Mouse (Mus musculus) megakaryocyte, adult 5-6 weeks (primary cell): ENCODE measurements around the gene Klhl26. TPM values are rescaled to one million over a fixed set of nuclear protein-coding genes. Genes with fewer than 3 reads are reported as not detected.

Experiments
- ATAC-seq: 2 replicates; pipeline ENCODE4 v1.8.0; 2016; ENCODE audit warnings: mild to moderate bottlenecking, inconsistent platforms; ENCODE audit not compliant: poor library complexity, severe bottlenecking
- total RNA-seq, 2 experiments: library from RNA; stranded (forward) in 1 of 2; stranded (reverse) in 1 of 2; fragments of 153-499, 151-499 nt in 1 of 2; fragments of 221-1000, 200-1000 nt in 1 of 2; gene quantifications; 2 replicates each; pipeline versions ENCODE4 v1.2.3 to v1.2.4; 2015 to 2017

The Klhl26 gene
- total RNA-seq, 2 experiments from 2014 or later: 2.4 to 5.4 TPM

DNA sequence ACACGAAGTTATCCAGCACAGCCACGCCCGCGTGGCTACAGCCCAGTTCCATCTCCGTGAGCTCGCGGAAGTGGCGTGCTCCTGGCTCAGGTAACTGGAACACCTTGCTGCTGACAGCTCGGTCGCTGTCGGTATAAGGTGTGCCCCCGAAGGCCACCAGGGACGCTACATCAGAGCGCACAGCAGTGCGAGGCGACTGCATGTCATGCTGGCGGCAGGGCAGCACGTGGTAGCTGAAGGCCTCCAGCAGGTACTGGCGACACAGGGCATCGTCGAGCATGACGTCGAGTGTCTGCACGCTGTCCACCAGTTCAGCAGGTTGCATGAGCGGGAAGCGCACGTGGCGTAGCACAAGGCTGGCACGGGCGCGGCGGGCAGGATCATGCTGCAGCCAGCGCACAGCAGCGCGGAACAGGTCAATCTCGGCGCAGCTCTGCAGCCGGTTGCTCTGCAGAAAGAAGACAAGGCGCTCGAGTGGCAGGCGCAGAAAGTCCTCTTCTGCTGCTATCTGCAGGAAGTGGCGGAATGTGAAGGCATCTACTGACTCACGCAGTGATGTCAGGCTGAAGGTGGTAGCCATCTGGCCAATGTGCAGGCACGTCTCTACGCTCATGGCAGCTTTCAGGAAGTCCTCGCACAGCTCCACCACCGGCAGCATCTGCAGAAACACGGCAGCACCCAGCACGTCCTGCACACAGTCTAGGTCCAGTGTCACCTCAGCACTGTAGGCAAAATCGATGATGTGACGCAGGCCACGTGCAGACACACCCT lies 24.4 kb downstream of the Klhl26 start:
- no peak for ATAC-seq

- no peak for ATAC-seq
Measured at GRCm38 (mm10) chr8:70447639-70448420, 28.9 kb downstream of the Klhl26 start.

- ATAC-seq: no peak
Measured at GRCm38 (mm10) chr8:70445988-70446387, 30.8 kb downstream of the Klhl26 start.

DNA sequence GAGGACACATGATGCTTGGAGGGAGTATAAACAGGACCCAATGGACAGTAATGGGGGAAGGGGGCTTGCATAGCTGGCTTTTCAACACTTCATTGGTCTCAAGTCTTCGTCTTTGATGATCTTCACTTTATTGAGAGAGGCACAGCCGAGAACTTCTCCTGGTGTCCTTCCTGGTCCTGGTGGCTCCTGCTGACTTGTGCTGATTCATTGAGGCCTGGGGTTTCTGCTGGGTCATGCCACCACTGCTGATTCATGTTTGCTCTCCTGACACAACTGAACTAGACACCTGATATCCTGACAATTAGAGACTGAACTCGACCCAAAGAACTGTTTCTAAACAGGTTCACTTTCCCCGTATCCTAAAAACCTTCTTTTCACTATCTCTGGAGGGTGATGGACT lies 33.4 kb downstream of the Klhl26 start:
- ATAC-seq: no peak

- no peak for ATAC-seq
Measured at GRCm38 (mm10) chr8:70441565-70441964, 35.2 kb downstream of the Klhl26 start.

GRCm38 (mm10) chr8:70440246-70440645 lies 36.5 kb downstream of the Klhl26 start:
- ATAC-seq: no peak

GRCm38 (mm10) chr8:70439848-70440179 lies 37.0 kb downstream of the Klhl26 start:
- ATAC-seq: no peak

DNA sequence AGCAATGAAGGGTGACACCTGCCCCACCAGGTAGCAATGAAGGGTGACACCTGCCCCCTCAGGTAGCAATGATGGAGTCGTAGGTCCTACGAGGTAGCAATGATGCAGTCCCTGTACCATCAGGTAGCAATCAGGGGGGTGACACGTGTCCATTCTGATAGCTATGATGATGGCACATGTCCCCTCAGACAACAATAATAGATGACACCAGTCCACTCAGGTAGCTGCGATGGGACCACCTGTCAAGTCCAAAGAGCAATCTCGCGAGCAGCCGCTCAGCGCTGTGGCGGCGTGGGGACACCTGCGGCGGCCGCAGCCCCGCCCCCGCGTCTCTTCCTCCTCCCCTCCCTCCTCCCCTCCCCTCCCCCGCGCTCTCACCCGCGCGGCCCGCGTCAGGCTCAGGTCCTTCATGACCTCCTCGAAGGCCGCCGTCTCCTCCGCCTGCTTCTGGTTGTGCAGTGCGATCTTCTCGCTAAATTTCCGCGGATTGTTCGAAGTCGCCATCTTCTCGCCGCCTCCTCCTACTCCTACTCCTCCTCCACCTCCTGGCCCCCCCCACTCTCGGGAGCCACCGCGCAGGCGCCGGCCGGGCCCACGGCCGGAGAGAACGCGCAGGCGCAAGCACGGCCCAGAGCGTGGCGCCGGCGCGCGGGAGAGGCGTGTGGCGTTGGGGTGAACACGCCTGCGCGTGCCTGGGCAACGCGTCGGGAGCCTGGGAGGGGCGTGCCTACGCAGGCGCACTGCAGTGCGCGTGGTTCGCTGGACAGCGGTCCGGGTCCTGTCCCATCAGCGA lies 37.5 kb downstream of the Klhl26 start, which contains the start of gene Crtc1:
Gene Crtc1, minus strand, starts transcription at position 525 of the 793 bp plus-strand sequence.
- ATAC-seq: peak; percentile 97

GRCm38 (mm10) chr8:70438423-70438822 lies 38.3 kb downstream of the Klhl26 start:
- ATAC-seq: no peak

DNA sequence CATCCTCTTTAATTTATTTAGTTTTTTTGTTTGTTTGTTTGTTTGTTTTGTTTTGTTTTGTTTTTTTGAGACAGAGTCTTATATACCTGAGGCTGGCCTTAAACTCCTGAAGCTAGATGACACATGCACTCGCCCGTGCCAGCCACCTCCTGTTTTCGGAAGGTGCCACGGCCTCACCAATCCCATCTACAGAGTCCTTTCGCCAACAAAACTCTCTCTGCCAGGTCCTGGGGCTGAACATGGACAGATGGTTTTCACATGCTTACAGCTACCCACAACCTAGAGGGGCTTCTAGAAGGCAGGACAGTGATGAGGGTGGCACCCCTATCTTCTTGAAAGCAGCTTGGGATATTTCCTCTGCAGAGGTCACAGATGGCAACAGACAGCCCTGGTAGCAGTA lies 41.6 kb downstream of the Klhl26 start:
- ATAC-seq: no peak

DNA sequence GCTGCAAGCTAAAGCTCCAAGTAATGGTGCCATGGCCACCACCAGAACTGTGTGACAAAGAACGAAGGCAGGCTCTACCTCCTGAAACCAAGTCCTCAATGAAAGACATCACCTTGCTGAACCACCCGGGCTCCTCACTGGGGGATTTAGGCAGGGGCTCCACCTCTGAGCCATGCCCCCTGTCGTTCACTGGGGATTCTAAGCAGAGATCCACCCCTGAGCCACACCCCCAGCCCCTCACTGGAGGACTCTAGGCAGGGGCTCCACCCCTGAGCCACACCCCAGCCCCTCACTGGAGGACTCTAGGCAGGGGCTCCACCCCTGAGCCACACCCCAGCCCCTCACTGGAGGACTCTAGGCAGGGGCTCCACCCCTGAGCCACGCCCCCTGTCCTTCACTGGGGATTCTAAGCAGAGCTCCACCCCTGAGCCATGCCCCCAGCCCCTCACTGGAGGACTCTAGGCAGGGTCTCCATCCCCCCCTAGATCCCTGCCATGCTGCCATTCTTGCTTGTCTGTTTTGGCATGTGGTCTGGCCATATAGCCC lies 43.7 kb downstream of the Klhl26 start:
- no peak for ATAC-seq

GRCm38 (mm10) chr8:70431213-70431612 lies 45.6 kb downstream of the Klhl26 start:
- ATAC-seq: no peak

- ATAC-seq: peak; percentile 80
Measured at GRCm38 (mm10) chr8:70426300-70426907, 50.4 kb downstream of the Klhl26 start.

GRCm38 (mm10) chr8:70422722-70423121 lies 54.0 kb downstream of the Klhl26 start:
- no peak for ATAC-seq

DNA sequence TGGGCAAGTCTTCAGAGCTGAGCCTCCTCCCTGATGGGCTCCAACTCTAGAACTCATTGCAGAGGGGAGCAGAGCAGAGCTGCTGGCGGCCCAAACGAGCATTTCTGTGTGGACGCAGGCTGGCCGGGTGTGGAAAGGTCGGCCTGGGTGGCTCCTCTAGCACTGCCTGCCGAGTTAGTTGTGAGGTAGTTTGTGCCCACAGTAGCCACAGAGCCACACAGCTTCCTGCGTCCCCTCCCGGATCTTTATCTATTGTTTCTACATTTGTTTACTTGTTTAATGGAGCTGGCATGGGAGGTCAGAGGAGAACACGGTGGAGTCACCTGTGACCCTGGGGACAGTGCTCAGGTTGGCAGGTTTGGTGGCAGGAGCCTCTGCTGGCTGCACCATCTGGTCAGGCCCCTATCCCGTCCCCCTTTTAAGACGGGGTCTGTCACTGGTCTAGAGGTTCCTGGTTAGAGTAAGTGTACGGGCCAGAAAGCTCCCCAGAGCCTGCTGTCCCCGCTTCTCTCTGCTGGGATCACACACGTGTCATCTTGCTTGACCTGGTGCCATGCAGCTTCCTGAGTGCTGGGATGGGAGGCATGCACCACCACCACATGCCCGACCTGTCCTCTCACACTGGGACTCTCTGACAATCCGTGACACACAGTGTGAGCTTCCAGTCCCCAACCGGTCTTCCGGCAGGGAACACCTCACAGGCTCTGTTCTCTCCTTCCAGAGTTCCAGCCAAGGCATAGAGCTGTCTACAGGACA lies 55.2 kb downstream of the Klhl26 start:
- ATAC-seq: peak; percentile 68

GRCm38 (mm10) chr8:70419879-70420643 lies 56.7 kb downstream of the Klhl26 start:
- ATAC-seq: peak; percentile 31; the same call in 1 of the 2 replicates

- no peak for ATAC-seq
Measured at GRCm38 (mm10) chr8:70418954-70419353, 57.8 kb downstream of the Klhl26 start.

DNA sequence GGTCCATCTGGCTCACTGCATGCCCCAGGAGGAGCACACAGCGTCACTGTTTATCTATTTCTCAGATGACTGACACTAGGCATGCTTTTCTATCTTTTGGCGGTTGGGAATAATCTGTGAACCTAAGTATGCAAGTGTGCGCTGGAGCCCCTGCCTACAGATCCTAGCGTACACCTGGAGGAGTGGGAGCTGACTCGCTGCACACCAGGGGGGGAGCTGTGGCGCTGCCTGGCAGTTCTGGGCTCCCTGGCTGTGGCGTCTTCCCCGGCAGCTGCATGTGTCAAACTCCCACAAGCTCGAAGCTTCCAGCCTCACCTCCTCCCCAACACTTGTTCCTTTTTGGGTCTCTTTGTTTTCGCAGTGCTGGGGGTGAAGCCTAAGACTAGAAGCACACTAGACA lies 58.9 kb downstream of the Klhl26 start:
- ATAC-seq: no peak

GRCm38 (mm10) chr8:70416941-70417340 lies 59.8 kb downstream of the Klhl26 start:
- no peak for ATAC-seq
